Mouse (Mus musculus) liver, postnatal 0 days (tissue): ENCODE results near the gene Wasl.

Source experiments
- CTCF ChIP-seq: sonication (generic); IDR thresholded peaks from 2 replicates; pipeline ENCODE4 v1.5.1; 2016; ENCODE audit warnings: antibody characterized with exemption, low read depth
- EP300 ChIP-seq: IDR thresholded peaks from 2 replicates; pipeline ENCODE4 v1.6.1; 2016; ENCODE audit warnings: antibody characterized with exemption, low read depth, mild to moderate bottlenecking

GRCm38 (mm10) chr6:24641286-24641685 is 23.5 kb downstream of the Wasl start:
- no peak for TF ChIP-seq CTCF
- no peak for TF ChIP-seq EP300
